Mouse (Mus musculus) gastrocnemius, adult 8-10 months (tissue): Measurements from ENCODE around the gene Btbd11. TPM values are rescaled to one million over a fixed set of nuclear protein-coding genes. Genes with fewer than 3 reads are reported as not detected.

Experiments used
- DNase-seq, 2 experiments: peaks; one replicate each; pipeline ENCODE4 v3.0.0; 2022; ENCODE audit warnings: low spot score in 2 of 2
- total RNA-seq, 4 experiments: library from RNA; stranded (reverse); gene quantifications; 2 replicates each; pipeline ENCODE4 v1.2.4; 2022

Btbd11 gene
- total RNA-seq, 4 experiments from 2014 or later = 0.29 to 0.75 (median 0.57) TPM

GRCm38 (mm10) chr10:85420851-85421628 is 34.4 kb downstream of the Btbd11 start:
- no peak for DNase-seq

GRCm38 (mm10) chr10:85421629-85422012 is 35.0 kb downstream of the Btbd11 start:
- DNase-seq = no peak

- DNase-seq = no peak
These were observed 39.1 kb downstream of the Btbd11 start for GRCm38 (mm10) chr10:85425756-85426155.

DNA sequence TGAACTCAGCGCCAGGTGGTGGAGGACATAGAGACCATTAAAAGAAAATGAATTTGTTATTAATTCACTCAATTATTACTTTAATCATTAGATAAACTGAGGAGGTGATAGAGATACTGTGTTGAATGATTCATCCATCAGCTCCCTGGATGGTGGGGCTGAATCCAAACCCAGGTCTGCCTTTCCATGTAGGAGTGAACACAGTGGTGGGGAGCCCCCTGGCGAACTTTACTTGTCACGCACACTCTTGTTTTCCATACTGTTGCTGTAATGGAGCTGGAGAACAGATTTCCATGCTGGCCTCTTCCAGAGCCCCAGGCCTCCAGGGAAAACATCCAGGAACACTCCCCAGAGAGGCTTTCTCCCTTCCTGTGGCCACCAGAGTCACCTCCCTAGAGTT is 50.6 kb downstream of the Btbd11 start:
- DNase-seq = no peak

GRCm38 (mm10) chr10:85443371-85443770 is 56.8 kb downstream of the Btbd11 start:
- no peak for DNase-seq

DNA sequence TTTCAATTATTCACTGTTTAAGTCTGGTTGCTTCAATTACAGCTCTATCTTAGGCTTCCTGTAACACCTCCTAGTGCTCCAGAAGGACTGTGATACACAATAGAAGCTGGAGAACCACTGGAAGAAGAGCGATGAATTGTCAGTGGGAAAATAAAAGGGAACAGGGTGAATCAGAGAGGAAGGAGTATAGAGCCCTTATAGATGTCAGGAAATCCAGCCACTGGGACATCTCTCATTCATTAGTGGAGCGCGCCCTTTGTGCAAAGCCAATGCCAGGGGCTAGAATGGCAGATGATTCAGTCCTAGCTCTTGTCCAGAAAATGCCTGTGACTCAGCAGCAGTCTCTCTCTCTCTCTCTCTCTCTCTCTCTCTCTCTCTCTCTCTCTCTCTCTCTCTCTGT is 59.3 kb downstream of the Btbd11 start:
- DNase-seq = no peak

GRCm38 (mm10) chr10:85446700-85447099 is 60.1 kb downstream of the Btbd11 start:
- no peak for DNase-seq

- no peak for DNase-seq
These were observed 61.3 kb downstream of the Btbd11 start for GRCm38 (mm10) chr10:85447869-85448268.

GRCm38 (mm10) chr10:85451629-85452368 is 65.2 kb downstream of the Btbd11 start:
- no peak for DNase-seq

DNA sequence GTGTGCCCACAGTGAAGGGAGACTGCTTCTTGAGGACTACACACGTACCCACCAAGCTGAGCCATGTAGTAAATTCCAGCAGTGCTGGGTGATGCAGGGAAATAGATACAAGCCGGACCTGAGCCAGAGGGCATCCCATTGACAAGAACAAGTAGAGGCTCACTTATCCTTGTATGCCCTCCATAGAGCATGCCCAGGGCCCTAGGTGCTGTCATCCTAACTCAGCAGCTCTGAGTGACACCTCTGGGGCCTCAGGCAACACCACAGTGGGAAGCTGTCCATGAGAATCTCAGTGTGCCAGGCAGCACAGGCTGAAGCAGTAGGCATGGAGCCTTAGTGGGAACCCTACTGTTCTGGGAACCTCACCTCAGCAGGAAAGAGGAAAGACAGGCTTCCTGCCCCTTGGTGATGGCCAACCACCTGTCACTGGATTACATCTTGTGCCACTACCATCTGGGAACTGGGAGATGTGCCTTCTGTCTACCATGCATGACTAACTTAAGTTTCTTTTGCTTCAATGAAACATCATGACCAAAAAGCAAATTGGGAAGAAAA is 66.7 kb downstream of the Btbd11 start:
- no peak for DNase-seq

DNA sequence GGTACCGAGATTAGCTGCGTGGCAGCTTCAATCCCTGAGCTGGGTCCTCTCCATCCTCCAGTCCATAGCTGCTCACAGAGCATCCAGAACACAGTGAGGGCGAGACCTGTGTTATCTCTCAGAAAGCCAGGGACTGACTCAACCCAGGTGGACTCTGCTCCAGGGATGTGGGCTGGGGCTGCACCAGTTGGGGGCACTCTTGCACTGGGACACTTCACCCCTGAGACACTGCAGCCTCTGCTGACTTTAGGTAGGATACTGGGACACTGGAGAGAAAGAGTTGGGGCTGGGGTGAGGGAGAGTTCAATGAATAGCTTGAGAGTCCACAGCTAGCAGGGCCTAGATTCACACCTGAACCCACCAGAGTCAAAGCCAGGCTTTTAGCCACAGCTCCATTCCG is 69.4 kb downstream of the Btbd11 start:
- no peak for DNase-seq

GRCm38 (mm10) chr10:85458744-85459344 is 72.2 kb downstream of the Btbd11 start:
- peak; percentile 63 to 82 for DNase-seq

GRCm38 (mm10) chr10:85460736-85461135 is 74.1 kb downstream of the Btbd11 start:
- no peak for DNase-seq

DNA sequence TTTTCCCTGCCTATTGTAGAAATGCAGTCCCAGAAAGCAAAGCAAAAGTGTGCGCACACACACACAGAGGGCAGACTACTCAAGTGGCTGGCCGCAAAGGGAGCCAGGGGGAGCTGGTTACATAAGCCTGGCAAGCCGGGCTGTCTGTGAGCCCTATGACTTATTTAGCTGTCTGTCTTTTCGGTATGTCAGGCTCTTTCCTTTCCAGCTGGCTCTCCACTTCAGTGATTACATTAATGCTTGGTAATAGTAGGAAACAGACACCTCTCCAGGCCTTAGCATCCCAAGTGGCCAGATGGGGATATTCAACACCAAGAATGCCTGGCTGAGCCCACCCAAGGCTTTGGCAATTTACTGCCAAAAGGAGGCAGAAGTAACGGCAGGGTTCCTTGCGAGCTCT is 77.5 kb downstream of the Btbd11 start:
- peak; percentile 29 to 63 for DNase-seq

- DNase-seq = no peak
These were observed 79.1 kb downstream of the Btbd11 start for GRCm38 (mm10) chr10:85465516-85466408.

DNA sequence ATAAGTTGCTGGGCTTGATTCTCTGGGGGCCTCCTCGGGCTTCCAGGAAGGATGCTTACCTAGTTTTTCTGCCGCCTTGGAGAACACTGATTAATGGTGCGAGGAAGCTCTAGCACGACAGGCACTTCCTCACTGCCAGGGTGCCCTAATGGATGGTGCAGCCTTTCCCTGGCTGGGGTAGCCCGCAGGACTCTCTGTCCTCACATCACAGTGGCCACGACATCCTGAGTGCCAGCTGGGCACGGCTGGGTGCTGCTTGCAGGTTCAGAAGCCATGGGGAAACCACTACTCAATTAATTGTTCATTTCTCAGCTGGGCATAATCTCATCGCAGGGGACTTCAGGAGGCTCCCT is 79.8 kb downstream of the Btbd11 start:
- DNase-seq = no peak

GRCm38 (mm10) chr10:85467393-85467792 is 80.8 kb downstream of the Btbd11 start:
- no peak for DNase-seq

DNA sequence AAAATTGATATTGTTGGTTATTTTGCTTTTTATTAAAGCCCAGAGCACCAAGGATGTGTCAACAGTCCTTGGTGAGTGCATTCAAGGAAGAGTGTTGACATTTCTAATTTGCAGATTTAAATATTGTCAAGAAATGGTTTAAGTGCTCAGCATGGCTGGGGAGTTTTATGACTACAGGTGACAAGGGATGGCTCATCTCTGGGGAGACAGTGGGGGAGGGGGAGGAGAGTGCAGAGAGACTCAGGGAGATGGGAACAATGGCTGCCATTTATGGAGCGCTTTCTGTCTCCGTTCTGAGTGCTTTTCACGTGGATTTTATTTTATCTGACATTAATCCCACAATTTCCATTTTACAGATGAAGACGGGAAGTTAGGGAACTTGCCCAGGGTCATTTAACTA is 81.9 kb downstream of the Btbd11 start:
- DNase-seq = no peak

DNA sequence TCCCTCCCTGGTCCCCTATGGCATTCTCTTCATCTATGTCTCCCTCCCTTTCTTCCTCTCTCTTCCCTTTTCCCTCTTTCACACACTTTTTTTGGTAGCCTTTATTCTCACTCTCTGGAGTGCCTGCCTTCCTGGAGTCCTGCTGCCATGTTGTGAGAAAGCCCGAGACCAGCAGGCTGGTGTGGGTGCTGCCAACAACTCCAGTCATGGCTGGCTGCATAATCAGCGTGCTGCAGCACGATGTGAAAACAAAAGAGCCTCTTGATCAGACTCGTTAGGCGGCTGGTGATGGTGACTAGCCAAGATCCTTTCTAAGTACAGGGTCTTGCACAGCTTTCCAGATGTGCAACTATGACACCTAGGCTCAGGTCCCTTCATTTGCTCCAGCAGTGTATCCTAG is 82.7 kb downstream of the Btbd11 start:
- DNase-seq = no peak

GRCm38 (mm10) chr10:85473265-85473664 is 86.7 kb downstream of the Btbd11 start:
- no peak for DNase-seq

DNA sequence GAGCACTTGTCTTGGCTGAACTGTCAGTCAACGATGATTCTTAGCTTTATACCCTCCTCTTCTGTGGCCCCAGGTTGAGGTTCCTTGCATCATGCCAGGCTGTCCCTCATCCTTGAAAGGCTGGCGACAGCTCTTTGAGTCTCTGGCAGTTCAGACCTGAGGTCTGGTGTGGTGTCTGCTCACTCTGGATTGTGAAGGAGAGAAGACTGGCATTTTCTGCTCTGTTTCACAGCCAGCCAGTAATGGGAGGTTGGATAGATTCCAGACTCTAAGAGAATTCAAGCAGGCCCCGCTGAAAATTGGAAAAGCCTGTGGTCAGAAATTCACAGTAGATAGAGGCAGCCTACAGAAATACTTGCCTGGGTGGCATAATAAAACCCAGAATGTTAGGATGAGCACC is 87.3 kb downstream of the Btbd11 start:
- DNase-seq = no peak
